Mouse (Mus musculus): ENCODE measurements around the gene Zbtb20.

- TF ChIP-seq CTCF (IDR thresholded peaks at IDR 0.05; ENCODE audit: control insufficient read depth, insufficient read depth, insufficient read length): no peak
- no peak for TF ChIP-seq USF1 (IDR thresholded peaks at IDR 0.05; ENCODE audit: low read depth)
Measured at GRCm38 (mm10) chr16:43359546-43359945, 483.9 kb downstream of the Zbtb20 start.

Measured in C2C12 (cell line).